Mouse (Mus musculus) E14TG2a.4 (cell line): ENCODE measurements around the gene Kctd11.

ENCODE experiments used
- CTCF ChIP-seq: conservative IDR thresholded peaks from 2 replicates; pipeline ENCODE4 v1.5.1; 2014; ENCODE audit warnings: low read length
- NANOG ChIP-seq: IDR thresholded peaks from 2 replicates; pipeline ENCODE4 v1.6.1; 2014; ENCODE audit warnings: borderline replicate concordance, low read length, mixed read lengths
- POU5F1 ChIP-seq: IDR thresholded peaks from 2 replicates; pipeline ENCODE4 v1.6.1; 2014; ENCODE audit warnings: low read length, borderline replicate concordance

DNA sequence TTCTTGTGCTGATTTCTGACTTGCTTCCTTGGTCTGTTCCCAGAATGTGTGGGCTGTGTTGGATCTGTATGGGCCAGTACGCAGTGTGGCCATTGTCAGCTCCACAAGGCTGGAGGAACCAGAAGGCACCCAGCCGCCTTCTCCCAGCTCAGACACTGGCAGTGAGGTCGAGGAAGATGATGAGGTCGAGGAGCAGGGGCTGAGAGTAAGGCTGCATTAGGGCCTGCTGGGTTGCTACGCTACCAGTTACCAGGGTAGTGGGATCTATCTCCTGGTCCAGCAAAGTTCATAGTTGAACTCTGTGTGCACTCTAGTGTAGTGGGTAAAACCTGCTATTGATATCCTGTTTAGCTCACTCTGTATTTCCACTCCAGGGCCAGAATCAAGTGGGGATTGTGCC is 28.0 kb upstream of the Kctd11 start:
- TF ChIP-seq CTCF (no peak), NANOG (no peak), POU5F1 (no peak)
